Mouse (Mus musculus) hematopoietic stem cell, adult 5-6 weeks (primary cell): Measurements from ENCODE around the gene Ifna13. TPM values are rescaled to one million over a fixed set of nuclear protein-coding genes. Genes with fewer than 3 reads are reported as not detected.

Experiments used
- ATAC-seq, 2 experiments: fragments of 125-278 bp in 1 of 2; replicated peaks in 1 of 2; 2 replicates each; pipeline ENCODE4 v1.8.0; 2016 to 2017; ENCODE audit warnings: inconsistent platforms in 2 of 2, mild to moderate bottlenecking in 2 of 2, moderate number of reproducible peaks in 2 of 2, low read depth in 1 of 2, moderate TSS enrichment in 1 of 2; ENCODE audit not compliant: low FRiP score in 2 of 2, poor library complexity in 2 of 2, severe bottlenecking in 2 of 2, insufficient read depth in 1 of 2, low TSS enrichment in 1 of 2
- total RNA-seq: library from RNA; stranded (forward); fragments of 172-1452, 232-1000 nt; gene quantifications from 2 replicates; pipeline ENCODE4 v1.2.3, GENCODE M21; 2017

Gene Ifna13
- total RNA-seq, result not detected in 2 replicates

- ATAC-seq, result no peak
These were observed at the start of gene Ifna13 for GRCm38 (mm10) chr4:88644359-88644758. TSS of gene Ifna13 (minus strand) at chr4:88644459.

GRCm38 (mm10) chr4:88693392-88693791, 49.1 kb upstream of the Ifna13 start:
- ATAC-seq, result peak; percentile 58 to 65; a peak in 3 of 4 replicates

GRCm38 (mm10) chr4:88692537-88692936, 48.3 kb upstream of the Ifna13 start:
- ATAC-seq, result peak; percentile 43 to 55; a peak in 3 of 4 replicates

GRCm38 (mm10) chr4:88691259-88691658, 47.0 kb upstream of the Ifna13 start, which contains the start of gene Ifnab:
TSS of gene Ifnab (minus strand) at chr4:88691359.
- ATAC-seq, result no peak

DNA sequence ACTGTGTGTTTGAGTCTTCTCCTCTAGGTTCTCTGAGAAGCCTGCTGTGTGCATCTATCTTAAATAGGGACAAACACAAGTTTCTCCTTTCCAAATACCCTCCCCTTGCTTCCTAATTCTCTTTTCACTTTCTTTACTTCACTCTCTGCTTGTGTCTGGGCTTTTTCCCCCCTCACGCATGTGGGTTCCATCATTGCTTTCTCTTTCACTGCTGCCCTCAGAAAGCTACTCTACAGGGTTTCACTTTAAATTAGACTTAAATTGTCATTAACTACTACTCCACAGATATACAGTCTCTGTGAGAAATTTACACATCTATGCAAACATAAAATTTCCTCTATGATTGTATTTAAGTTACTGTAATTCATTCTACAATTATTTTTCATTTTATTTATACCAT, 39.6 kb upstream of the Ifna13 start, which contains the start of gene Ifna2:
TSS of gene Ifna2 (minus strand) at position 101 of the 400 bp plus-strand sequence.
- ATAC-seq, result no peak; a peak in 1 of 4 replicates

DNA sequence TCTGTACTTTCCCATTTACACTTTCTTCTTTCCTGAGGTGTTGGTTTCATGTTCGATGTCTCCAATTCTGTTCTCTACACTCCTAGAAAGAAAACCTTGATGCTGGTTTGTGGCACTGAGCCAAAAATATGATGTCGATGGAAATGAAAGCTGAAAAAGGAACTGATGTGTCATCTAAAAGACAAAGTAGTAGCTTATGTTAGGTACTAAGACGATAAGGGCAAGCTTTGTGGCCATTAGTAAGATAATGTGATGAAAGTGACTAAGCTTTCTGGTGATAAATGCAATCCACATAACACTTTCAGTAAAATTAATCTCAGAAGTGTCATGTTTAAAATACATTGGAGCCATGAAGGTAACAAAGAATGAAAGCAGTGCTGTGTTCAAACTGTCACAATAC, 37.1 kb upstream of the Ifna13 start:
- no peak for ATAC-seq

DNA sequence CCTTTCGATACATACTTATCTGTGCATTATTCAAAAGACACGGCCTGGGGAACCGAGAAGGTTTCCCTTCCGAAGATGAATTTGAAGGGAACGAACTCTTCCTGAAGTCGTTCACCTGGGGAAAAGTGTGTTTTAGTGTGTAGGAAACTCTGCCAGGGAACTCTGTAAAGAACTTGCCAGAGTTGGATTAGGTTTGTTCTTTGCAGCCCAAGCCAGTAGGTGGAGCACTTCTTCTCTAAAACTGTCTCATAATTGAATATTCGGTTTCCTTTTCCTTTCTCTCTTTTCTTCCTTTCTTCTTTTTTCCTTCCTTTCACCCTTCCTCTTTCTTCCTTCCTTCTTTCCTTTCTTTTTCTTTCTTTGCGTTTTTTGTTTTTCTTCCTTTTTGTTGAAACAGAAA, 36.1 kb upstream of the Ifna13 start:
- peak in 1 of 2 experiments; percentile 45; a peak in 1 of 4 replicates for ATAC-seq

DNA sequence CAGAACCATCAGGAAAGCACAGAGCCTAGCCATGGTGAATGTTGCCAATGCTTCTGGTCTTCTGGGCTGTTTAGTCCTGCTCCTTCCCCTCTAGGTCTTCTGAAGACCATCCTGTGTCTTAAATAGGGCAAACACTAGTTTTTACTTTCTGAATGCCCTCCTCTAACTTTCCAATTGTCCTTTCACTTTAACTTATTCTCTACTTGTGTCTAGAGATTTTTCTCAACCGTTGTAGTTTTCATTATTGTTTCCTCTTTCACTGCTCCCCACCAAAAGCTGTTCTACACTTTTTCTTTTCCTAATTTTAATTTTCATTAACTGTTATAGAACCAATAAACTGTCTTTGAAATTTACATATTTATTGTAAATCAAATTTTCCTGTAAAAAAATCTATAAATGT, 32.6 kb upstream of the Ifna13 start, which contains the start of gene Ifna16:
TSS of gene Ifna16 (minus strand) at position 101 of the 400 bp plus-strand sequence.
- no peak for ATAC-seq

GRCm38 (mm10) chr4:88655461-88655860, 11.2 kb upstream of the Ifna13 start:
- ATAC-seq, result no peak

DNA sequence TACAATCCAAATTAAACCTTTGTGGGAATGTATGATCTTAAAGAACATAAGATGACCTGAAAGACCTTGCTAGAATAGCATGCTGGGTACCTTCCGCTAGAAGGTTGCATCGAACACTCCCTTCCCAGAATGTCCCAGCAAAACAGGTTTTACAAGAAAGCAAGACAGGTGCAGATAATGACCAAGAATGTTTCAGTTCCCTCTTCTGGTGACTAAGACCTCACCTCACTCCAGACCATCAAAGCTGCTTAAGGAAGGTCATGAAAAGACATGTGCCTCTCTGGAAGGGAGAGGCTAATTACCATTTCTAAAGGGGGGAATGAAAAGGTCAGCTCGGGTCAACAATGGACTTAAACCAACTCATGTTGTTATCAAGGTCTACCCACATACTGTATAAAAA, 9.4 kb upstream of the Ifna13 start:
- ATAC-seq, result no peak

- ATAC-seq, result no peak
These were observed 1.7 kb downstream of the Ifna13 start for GRCm38 (mm10) chr4:88642526-88642925.

DNA sequence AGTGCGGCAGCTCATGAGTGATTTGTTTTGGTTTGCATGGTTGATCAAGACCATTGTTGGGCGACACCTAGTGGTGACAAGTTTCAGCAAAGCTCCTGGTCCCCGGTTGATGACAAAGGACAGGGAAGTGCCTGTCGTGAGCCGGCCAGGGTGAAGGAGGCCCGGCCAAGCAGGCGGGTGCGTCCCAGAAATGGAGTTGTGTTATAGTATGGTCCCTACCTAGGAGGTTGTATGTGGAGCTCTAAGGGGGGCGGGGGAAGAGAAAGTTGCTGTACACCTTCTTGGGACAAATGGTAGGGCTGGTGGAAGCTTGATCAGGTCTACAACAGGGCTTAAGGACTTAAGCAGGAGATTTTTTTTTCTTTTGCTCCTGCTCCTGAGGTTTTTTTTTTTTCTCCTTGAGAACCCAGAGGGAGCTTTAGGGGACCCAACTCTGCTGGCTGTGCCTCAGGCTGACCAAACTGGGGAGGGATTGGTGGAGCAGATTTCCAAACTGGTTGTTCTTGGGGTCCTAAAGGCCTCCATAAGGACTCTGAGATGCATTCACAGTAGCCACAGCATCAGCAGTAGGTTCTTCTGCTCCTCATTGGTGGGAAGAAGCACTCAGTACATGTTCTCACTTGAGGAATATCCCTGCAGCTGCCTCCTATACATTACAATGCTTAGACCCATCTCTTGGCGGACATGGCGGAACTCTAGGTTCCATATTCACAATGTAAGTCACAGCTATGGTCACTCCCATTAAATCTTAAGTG, 3.0 kb downstream of the Ifna13 start:
- peak; percentile 96 to 98 for ATAC-seq

DNA sequence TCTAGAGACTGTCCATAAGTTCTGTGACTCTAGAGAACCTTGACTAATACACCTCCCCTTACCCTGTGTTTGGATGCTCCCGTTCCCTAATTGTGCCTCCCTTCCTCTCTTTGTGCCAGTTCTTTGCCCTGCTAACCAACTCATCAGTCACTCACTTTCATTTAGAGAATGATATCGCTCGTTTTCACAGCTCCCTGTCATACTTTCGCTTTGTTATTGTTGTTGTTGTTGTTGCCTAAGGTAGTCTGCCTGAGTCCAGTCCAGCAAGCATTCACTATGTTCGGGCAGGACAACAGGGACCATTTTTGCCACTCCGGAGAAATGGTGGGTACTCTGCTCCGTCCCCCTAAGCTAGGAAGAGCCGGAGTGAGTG, 3.6 kb downstream of the Ifna13 start:
- 0 out of 4 replicates have a peak, but pooled peaks of 1 of the 2 experiments have one; percentile 7 for ATAC-seq

- no peak for ATAC-seq
These were observed 9.9 kb downstream of the Ifna13 start, which contains the start of gene C87499 for GRCm38 (mm10) chr4:88634311-88634710. TSS of gene C87499 (minus strand) at chr4:88634411.

DNA sequence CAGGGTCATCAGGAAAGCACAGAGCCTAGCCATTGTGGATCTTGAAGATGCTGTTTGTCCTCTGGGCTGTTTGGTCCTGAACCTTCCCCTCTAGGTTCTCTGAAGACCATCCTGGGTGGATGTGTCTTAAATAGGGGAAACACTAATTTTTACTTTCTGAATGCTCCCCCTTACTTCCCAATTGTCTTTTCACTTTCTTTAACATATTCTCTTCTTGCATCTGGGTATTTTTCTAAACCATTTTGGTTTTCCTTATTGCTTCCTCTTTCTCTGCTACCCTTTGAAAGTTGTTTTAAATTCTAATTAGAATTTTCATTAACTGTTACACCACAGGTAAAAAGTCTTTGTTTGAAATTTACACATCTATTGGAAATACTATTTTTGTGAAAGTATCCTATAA, 41.0 kb downstream of the Ifna13 start, which contains the start of gene Ifna12:
TSS of gene Ifna12 (minus strand) at position 101 of the 400 bp plus-strand sequence.
- no peak for ATAC-seq
